Mouse (Mus musculus) bone marrow, adult 2 months (tissue): ENCODE measurements around the gene Rnf31.

Experiments
- CTCF ChIP-seq: fragments of 200-500 bp; IDR thresholded peaks from 2 replicates; pipeline ENCODE4 v1.5.1; 2011; ENCODE audit warnings: low read length, control low read depth; ENCODE audit not compliant: control insufficient read depth, insufficient read depth
- POLR2A ChIP-seq: fragments of 200-500 bp; IDR thresholded peaks from 2 replicates; pipeline ENCODE4 v1.6.1; 2011; ENCODE audit warnings: low read depth, mild to moderate bottlenecking, control low read depth, low read length, borderline replicate concordance; ENCODE audit not compliant: control insufficient read depth

GRCm38 (mm10) chr14:55608339-55608738 lies 16.8 kb downstream of the Rnf31 start:
- TF ChIP-seq CTCF = no peak
- no peak for TF ChIP-seq POLR2A
